Mouse (Mus musculus) kidney, adult 8-10 months (tissue): ENCODE results near the gene Muc15.

ENCODE experiments used
- DNase-seq, 2 experiments: peaks; one replicate each; pipeline ENCODE4 v3.0.0; 2022

Gene Muc15

GRCm38 (mm10) chr2:110721290-110721753 lies at the start of gene Muc15:
Muc15 (plus strand) TSS chr2:110721340.
- DNase-seq: no peak

- no peak for DNase-seq
These were observed 11.7 kb upstream of the Muc15 start for GRCm38 (mm10) chr2:110709436-110709835.

GRCm38 (mm10) chr2:110710055-110710720 lies 11.0 kb upstream of the Muc15 start:
- DNase-seq: no peak

- DNase-seq: no peak
These were observed 2.1 kb upstream of the Muc15 start for GRCm38 (mm10) chr2:110719051-110719450.

- DNase-seq: no peak
These were observed 1.1 kb downstream of the Muc15 start for GRCm38 (mm10) chr2:110722208-110722607.

GRCm38 (mm10) chr2:110726106-110726505 lies 5.0 kb downstream of the Muc15 start:
- DNase-seq: no peak

GRCm38 (mm10) chr2:110737236-110737635 lies 16.1 kb downstream of the Muc15 start:
- DNase-seq: no peak

- no peak for DNase-seq
These were observed 16.8 kb downstream of the Muc15 start for GRCm38 (mm10) chr2:110737981-110738380.

- DNase-seq: no peak
These were observed 18.6 kb downstream of the Muc15 start for GRCm38 (mm10) chr2:110739781-110740180.

GRCm38 (mm10) chr2:110740493-110740892 lies 19.4 kb downstream of the Muc15 start:
- no peak for DNase-seq

- no peak for DNase-seq
These were observed 36.4 kb downstream of the Muc15 start for GRCm38 (mm10) chr2:110757556-110757955.

- no peak for DNase-seq
These were observed 38.3 kb downstream of the Muc15 start for GRCm38 (mm10) chr2:110759434-110759833.

GRCm38 (mm10) chr2:110787396-110787795 lies 66.3 kb downstream of the Muc15 start:
- no peak for DNase-seq
